Mouse (Mus musculus): ENCODE results near the gene Hyal1. TPM values are rescaled to one million over a fixed set of nuclear protein-coding genes. Genes with fewer than 3 reads are reported as not detected.

The Hyal1 gene
- polyA plus RNA-seq, 1 experiment from 2014 or later, result 8.5 TPM

- peak; percentile 6; the same call in 1 of the 2 replicates for ATAC-seq (ENCODE audit: low FRiP score)
- no peaks in the 10 kb centered on the region for H3K27me3 ChIP-seq (replicated peaks)
- WGBS, result 29% methylated on average over 13 of the region's 15 CpGs
- H3K9me3 ChIP-seq (replicated peaks), result no peaks in the 10 kb centered on the region
- H3K36me3 ChIP-seq, result peaks cover 8% of the 10 kb centered on the region
- 0 out of 2 replicates have a peak overlapping the region, but pooled peaks have one; percentile 11 for H3K9ac ChIP-seq (replicated peaks)
- H3K4me1 ChIP-seq, result peaks cover 68% of the 10 kb centered on the region
- H3K4me3 ChIP-seq (replicated peaks), result 0 out of 2 replicates have a peak overlapping the region, but pooled peaks have one; percentile 2
- peak overlapping the region; percentile 44 for H3K4me2 ChIP-seq
- H3K27ac ChIP-seq (replicated peaks), result peak overlapping the region; percentile 89
Measured at GRCm38 (mm10) chr9:107626158-107626843, 49.6 kb downstream of the Hyal1 start.

DNA sequence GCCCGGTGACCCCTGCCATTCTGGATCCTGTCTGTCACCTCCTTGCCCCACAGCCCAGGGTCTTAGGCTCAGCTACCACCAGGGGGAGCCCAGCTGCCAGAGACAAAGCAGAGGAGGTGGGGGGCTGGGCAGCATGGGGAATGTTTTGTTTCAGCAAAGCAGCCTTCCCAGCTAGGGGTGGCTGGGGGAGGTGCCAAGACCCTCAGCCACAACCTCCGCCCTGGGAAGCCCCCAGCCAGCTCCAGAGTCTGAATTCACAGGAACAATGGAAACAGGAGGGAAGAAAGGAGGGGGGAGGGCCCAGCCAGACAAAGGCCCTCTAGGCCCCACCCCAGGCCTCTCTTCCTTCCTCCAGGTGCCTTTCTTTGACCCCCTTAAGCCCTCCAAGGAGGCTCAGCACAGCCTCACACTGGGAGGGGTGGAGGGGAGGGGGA lies 50.1 kb downstream of the Hyal1 start:
- 0% methylated on average over 2 of the region's 2 CpGs for WGBS
- peak overlapping the region; percentile 40 for H3K9ac ChIP-seq (replicated peaks)
- H3K4me3 ChIP-seq (replicated peaks), result 0 out of 2 replicates have a peak overlapping the region, but pooled peaks have one; percentile 2
- ATAC-seq (ENCODE audit: low FRiP score), result peak; percentile 47
- H3K27ac ChIP-seq (replicated peaks), result peak overlapping the region; percentile 89
- no peaks in the 10 kb centered on the region for H3K9me3 ChIP-seq (replicated peaks)
- no peaks in the 10 kb centered on the region for H3K27me3 ChIP-seq (replicated peaks)
- peaks cover 8% of the 10 kb centered on the region for H3K36me3 ChIP-seq
- H3K4me1 ChIP-seq, result peaks cover 74% of the 10 kb centered on the region
- peak overlapping the region; percentile 44 for H3K4me2 ChIP-seq

DNA sequence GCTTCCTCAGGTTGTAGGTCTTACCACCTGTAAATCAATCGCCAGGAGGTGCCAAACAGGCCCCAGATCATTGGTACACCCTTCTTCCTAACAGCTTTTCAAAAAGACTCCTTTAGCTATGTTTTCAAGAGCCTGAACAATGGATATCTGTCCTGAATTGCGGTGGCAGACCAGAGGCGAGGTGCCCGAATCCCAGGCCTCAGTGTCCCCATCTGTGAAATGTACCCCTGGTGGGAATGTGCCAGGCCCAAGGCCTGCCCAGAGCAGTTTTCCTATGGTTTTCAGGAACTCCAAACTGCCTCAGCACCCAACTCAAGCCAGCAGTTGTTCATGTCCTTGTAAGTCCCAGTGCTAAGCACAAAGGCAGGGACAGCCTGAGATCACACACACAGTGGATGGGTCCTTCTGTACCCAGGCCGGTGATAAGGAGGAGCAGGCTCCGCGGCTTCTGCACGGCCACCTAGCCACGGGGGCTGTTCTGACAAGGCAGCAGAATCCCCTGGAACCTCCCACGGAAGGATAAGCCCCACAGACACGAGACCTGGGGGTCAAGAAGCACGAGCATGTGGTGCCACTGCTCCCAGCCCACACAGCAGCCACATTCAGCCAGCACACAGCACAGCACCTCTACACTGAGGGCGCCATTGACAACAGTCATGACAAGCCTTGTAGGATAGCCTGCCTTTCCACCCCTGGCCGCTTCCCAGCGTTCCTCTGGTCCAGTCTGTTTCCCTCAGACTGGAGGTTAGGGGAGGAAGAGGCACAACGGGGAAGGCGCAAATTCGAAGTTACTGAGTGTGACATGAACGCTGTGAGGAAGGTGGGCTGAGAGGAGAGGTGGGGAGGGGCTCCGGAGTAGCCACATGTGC lies 50.9 kb downstream of the Hyal1 start:
- no peak for ATAC-seq (ENCODE audit: low FRiP score)
- Histone ChIP-seq H3K27me3 (replicated peaks) (no peaks in the 10 kb centered on the region), H3K9ac (replicated peaks) (peak overlapping the region; percentile 40), H3K27ac (replicated peaks) (peak overlapping the region; percentile 89), H3K4me2 (peak overlapping the region; percentile 44), H3K9me3 (replicated peaks) (no peaks in the 10 kb centered on the region), H3K4me3 (replicated peaks) (0 out of 2 replicates have a peak overlapping the region, but pooled peaks have one; percentile 2), H3K4me1 (peaks cover 82% of the 10 kb centered on the region), H3K36me3 (peaks cover 1% of the 10 kb centered on the region)
- 19% methylated on average over 20 of the region's 20 CpGs for WGBS

DNA sequence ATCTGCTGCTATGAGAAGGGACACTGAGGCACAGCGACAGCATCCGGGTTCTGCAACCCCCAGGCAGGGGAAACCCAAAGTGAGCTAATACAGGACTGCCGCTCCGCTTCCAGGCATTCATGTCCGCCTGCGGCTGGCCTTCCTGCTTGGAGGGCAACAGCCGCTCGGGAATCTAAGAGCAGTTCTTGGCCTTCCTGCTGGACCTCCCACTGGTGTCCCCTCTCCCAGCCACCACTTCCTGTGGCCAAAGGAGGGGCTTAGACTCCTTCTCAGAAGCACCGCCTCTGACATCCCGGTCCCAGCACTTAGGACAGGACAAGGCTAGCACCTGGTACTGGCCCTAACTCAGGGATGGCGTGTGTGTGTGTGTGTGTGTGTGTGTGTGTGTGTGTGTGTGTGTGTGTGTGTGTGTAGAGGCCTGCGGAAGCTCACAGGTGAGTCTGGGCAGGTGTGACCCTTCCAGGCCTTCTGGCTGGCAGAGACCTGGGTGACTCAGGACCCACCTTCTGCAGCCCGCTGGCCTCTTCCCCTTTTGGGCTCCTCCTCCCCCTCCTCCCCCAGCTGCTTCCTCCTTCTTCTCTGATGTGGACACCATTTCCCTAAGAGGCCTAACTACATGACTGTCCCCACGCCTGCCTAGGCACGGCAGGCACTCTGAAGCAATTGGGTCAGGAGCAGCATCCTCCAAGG lies 52.1 kb downstream of the Hyal1 start:
- Histone ChIP-seq H3K27ac (replicated peaks) (peak overlapping the region; percentile 89), H3K27me3 (replicated peaks) (no peaks in the 10 kb centered on the region), H3K9me3 (replicated peaks) (no peaks in the 10 kb centered on the region), H3K4me1 (peaks cover 94% of the 10 kb centered on the region), H3K9ac (replicated peaks) (peak overlapping the region; percentile 40), H3K4me3 (replicated peaks) (0 out of 2 replicates have a peak overlapping the region, but pooled peaks have one; percentile 4), H3K4me2 (peak overlapping the region; percentile 44), H3K36me3 (no peaks in the 10 kb centered on the region)
- 35% methylated on average over 14 of the region's 15 CpGs for WGBS
- ATAC-seq (ENCODE audit: low FRiP score), result no peak

GRCm38 (mm10) chr9:107629411-107629730 lies 52.6 kb downstream of the Hyal1 start:
- ATAC-seq (ENCODE audit: low FRiP score), result no peak
- Histone ChIP-seq H3K4me2 (peak overlapping the region; percentile 44), H3K9me3 (replicated peaks) (no peaks in the 10 kb centered on the region), H3K36me3 (no peaks in the 10 kb centered on the region), H3K4me3 (replicated peaks) (0 out of 2 replicates have a peak overlapping the region, but pooled peaks have one; percentile 4), H3K27me3 (replicated peaks) (no peaks in the 10 kb centered on the region), H3K4me1 (peaks cover 99% of the 10 kb centered on the region), H3K9ac (replicated peaks) (peak overlapping the region; percentile 34), H3K27ac (replicated peaks) (peak overlapping the region; percentile 89)
- WGBS, result 23% methylated on average over 4 of the region's 4 CpGs

- peak overlapping the region; percentile 10; the same call in 1 of the 2 replicates for H3K4me3 ChIP-seq (replicated peaks)
- peaks cover 97% of the 10 kb centered on the region for H3K4me1 ChIP-seq
- 9% methylated on average over 14 of the region's 14 CpGs for WGBS
Measured at GRCm38 (mm10) chr9:107629901-107630425, 53.2 kb downstream of the Hyal1 start.

DNA sequence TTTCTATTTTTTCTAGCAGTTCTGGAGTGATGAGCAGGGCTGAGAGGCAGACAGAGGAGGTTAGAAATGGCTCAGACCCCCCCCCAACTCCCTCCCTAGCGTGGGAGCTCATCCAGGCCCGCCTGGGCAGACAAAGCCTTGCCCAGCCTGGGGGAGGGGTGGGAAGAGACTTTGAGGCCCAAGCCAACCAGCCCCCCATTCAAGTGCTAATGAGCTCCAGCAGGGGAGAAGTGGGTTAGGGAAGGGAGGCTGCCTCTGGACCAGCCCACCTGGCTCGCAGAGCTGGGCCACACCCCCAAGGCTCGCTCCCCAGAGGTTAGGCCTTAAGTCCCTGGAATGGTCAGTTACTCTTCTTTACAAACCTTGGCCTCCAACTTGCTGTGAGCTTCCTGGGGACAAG lies 53.8 kb downstream of the Hyal1 start:
- Histone ChIP-seq H3K27me3 (replicated peaks) (no peaks in the 10 kb centered on the region), H3K9ac (replicated peaks) (peak overlapping the region; percentile 34; the same call in 1 of the 2 replicates), H3K36me3 (no peaks in the 10 kb centered on the region), H3K9me3 (replicated peaks) (no peaks in the 10 kb centered on the region), H3K4me3 (replicated peaks) (peak overlapping the region; percentile 10; the same call in 1 of the 2 replicates), H3K4me1 (peaks cover 94% of the 10 kb centered on the region), H3K4me2 (peak overlapping the region; percentile 44), H3K27ac (replicated peaks) (peak overlapping the region; percentile 89)
- 9% methylated on average over 4 of the region's 4 CpGs for WGBS
- ATAC-seq (ENCODE audit: low FRiP score), result peak; percentile 22; the same call in 1 of the 2 replicates

More at GRCm38 (mm10) chr9:107629901-107630425, 53.2 kb downstream of the Hyal1 start:
- H3K27ac ChIP-seq (replicated peaks), result peak overlapping the region; percentile 89
- peak overlapping the region; percentile 34; the same call in 1 of the 2 replicates for H3K9ac ChIP-seq (replicated peaks)
- H3K36me3 ChIP-seq, result no peaks in the 10 kb centered on the region
- H3K4me2 ChIP-seq, result peak overlapping the region; percentile 44
- no peaks in the 10 kb centered on the region for H3K27me3 ChIP-seq (replicated peaks)
- ATAC-seq (ENCODE audit: low FRiP score), result peak; percentile 6; the same call in 1 of the 2 replicates
- no peaks in the 10 kb centered on the region for H3K9me3 ChIP-seq (replicated peaks)

Other genes starting within 250 kb of the Hyal1 start
- 16.3 and 18.2 TPM in 2 replicates for gene Hemk1, start 238.6 kb upstream of the Hyal1 start, polyA plus RNA-seq (2015; fragmentation: Nextera tagmentation; extraction: Ambion mirVana)
- 7.8 and 9.1 TPM in 2 replicates for gene 6430571L13Rik, start 236.3 kb upstream of the Hyal1 start, polyA plus RNA-seq (2015; fragmentation: Nextera tagmentation; extraction: Ambion mirVana)
- gene Cacna2d2, start 177.3 kb upstream of the Hyal1 start, polyA plus RNA-seq (2015; fragmentation: Nextera tagmentation; extraction: Ambion mirVana), result 7.6 and 9.8 TPM in 2 replicates
- 45.7 and 46.1 TPM in 2 replicates for gene Tmem115, start 43.0 kb upstream of the Hyal1 start, polyA plus RNA-seq (2015; fragmentation: Nextera tagmentation; extraction: Ambion mirVana)
- gene Cyb561d2, start 34.7 kb upstream of the Hyal1 start, polyA plus RNA-seq (2015; fragmentation: Nextera tagmentation; extraction: Ambion mirVana), result 46.9 and 53.9 TPM in 2 replicates
- gene Nprl2, start 34.7 kb upstream of the Hyal1 start, polyA plus RNA-seq (2015; fragmentation: Nextera tagmentation; extraction: Ambion mirVana), result 67.5 and 77.9 TPM in 2 replicates
- 1.6 and 2.6 TPM in 2 replicates for gene Zmynd10, start 29.6 kb upstream of the Hyal1 start, polyA plus RNA-seq (2015; fragmentation: Nextera tagmentation; extraction: Ambion mirVana)
- 41.2 and 46.1 TPM in 2 replicates for gene Rassf1, start 25.4 kb upstream of the Hyal1 start, polyA plus RNA-seq (2015; fragmentation: Nextera tagmentation; extraction: Ambion mirVana)
- 112 and 125 TPM in 2 replicates for gene Tusc2, start 13.7 kb upstream of the Hyal1 start, polyA plus RNA-seq (2015; fragmentation: Nextera tagmentation; extraction: Ambion mirVana)
- 56.0 and 57.3 TPM in 2 replicates for gene Hyal2, start 9.0 kb upstream of the Hyal1 start, polyA plus RNA-seq (2015; fragmentation: Nextera tagmentation; extraction: Ambion mirVana)
- 16.9 and 19.7 TPM in 2 replicates for gene Naa80, start 2.0 kb downstream of the Hyal1 start, polyA plus RNA-seq (2015; fragmentation: Nextera tagmentation; extraction: Ambion mirVana)
- 2.0 and 2.2 TPM in 2 replicates for gene Hyal3, start 3.9 kb downstream of the Hyal1 start, polyA plus RNA-seq (2015; fragmentation: Nextera tagmentation; extraction: Ambion mirVana)
- 14.4 and 25.2 TPM in 2 replicates for gene Ifrd2, start 10.7 kb downstream of the Hyal1 start, polyA plus RNA-seq (2015; fragmentation: Nextera tagmentation; extraction: Ambion mirVana)
- 6.6 and 9.7 TPM in 2 replicates for gene Sema3b, start 32.3 kb downstream of the Hyal1 start, polyA plus RNA-seq (2015; fragmentation: Nextera tagmentation; extraction: Ambion mirVana)
- gene Gnai2, start 58.4 kb downstream of the Hyal1 start, polyA plus RNA-seq (2015; fragmentation: Nextera tagmentation; extraction: Ambion mirVana), result 262 and 325 TPM in 2 replicates
- gene Slc38a3, start 92.6 kb downstream of the Hyal1 start, polyA plus RNA-seq (2015; fragmentation: Nextera tagmentation; extraction: Ambion mirVana), result 35.1 and 35.4 TPM in 2 replicates
- gene Gnat1, start 102.8 kb downstream of the Hyal1 start, polyA plus RNA-seq (2015; fragmentation: Nextera tagmentation; extraction: Ambion mirVana), result 2.5 and 2.9 TPM in 2 replicates
- 10.2 and 12.5 TPM in 2 replicates for gene Sema3f, start 133.5 kb downstream of the Hyal1 start, polyA plus RNA-seq (2015; fragmentation: Nextera tagmentation; extraction: Ambion mirVana)
- 229 and 230 TPM in 2 replicates for gene Rbm5, start 194.1 kb downstream of the Hyal1 start, polyA plus RNA-seq (2015; fragmentation: Nextera tagmentation; extraction: Ambion mirVana)

Measured in neural tube, embryonic 15.5 days (tissue).